Mouse (Mus musculus): Measurements from ENCODE around the gene Hnrnpab. TPM values are rescaled to one million over a fixed set of nuclear protein-coding genes. Genes with fewer than 3 reads are reported as not detected.

Gene Hnrnpab
- total and polyA plus RNA-seq, 2 experiments: 96.9 to 103 TPM

GRCm38 (mm10) chr11:51584431-51585248 is 22.0 kb downstream of the Hnrnpab start, which contains the start of gene Phykpl:
Phykpl (plus strand) TSS chr11:51584757.
- TF ChIP-seq POLR2A (IDR thresholded peaks at IDR 0.05; ENCODE audit: extremely low read depth, insufficient read depth, low read length) (peak; percentile 89), CTCF (IDR thresholded peaks at IDR 0.05; ENCODE audit: low read depth, low read length) (peak; percentile 64)
- no peaks in the 10 kb centered on the region for H3K27me3 ChIP-seq (ENCODE audit: control insufficient read depth, insufficient read depth, low read length)
- WGBS: under 1% methylated on average over 59 of the region's 59 CpGs

DNA sequence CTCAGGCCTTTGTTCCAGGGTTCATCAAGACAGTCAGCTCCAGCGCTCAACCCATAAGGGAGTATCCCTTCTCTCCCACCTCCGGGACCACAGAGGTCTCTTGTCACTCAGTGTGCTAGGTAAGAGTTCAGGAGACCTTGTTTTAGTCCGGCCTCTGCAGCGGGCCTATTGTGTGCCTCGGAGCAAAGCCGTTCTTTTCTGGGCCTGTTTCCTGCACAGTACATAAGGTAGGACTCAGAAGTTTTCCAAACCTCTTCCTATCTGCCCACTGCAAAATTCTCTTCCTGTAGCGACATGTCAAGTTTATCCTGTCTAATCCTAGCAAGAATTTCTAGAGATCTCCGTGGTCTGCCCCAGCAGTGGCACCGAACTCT is 22.6 kb downstream of the Hnrnpab start:
- peak; percentile 36 for DNase-seq (ENCODE audit: extremely low read depth, low read depth, low spot score)
- H3K27ac ChIP-seq (replicated peaks; ENCODE audit: insufficient read depth, low read depth, low read length): peak overlapping the region; percentile 75
- H3K27me3 ChIP-seq (ENCODE audit: control insufficient read depth, insufficient read depth, low read length): no peaks in the 10 kb centered on the region
- TF ChIP-seq POLR2A (IDR thresholded peaks at IDR 0.05; ENCODE audit: extremely low read depth, insufficient read depth, low read length) (no peak), CTCF (IDR thresholded peaks at IDR 0.05; ENCODE audit: low read depth, low read length) (no peak)
- H3K4me1 ChIP-seq (ENCODE audit: control insufficient read depth, insufficient read depth, low read length): peaks cover 9% of the 10 kb centered on the region
- peaks cover 3% of the 10 kb centered on the region; the same call in 1 of the 2 replicates for H3K36me3 ChIP-seq (ENCODE audit: control insufficient read depth, insufficient read depth, low read length)
- peak overlapping the region; percentile 69 for H3K9ac ChIP-seq (ENCODE audit: low read depth, low read length)
- H3K79me2 ChIP-seq (ENCODE audit: control insufficient read depth, insufficient read depth, low read length): peaks cover 4% of the 10 kb centered on the region; the same call in 1 of the 2 replicates
- WGBS: 16% methylated on average over 9 of the region's 9 CpGs
- H3K4me3 ChIP-seq (ENCODE audit: insufficient read depth, low read depth, low read length): peak overlapping the region; percentile 57

More at GRCm38 (mm10) chr11:51584431-51585248, 22.0 kb downstream of the Hnrnpab start, which contains the start of gene Phykpl:
- peaks cover 3% of the 10 kb centered on the region; the same call in 1 of the 2 replicates for H3K36me3 ChIP-seq (ENCODE audit: control insufficient read depth, insufficient read depth, low read length)
- H3K79me2 ChIP-seq (ENCODE audit: control insufficient read depth, insufficient read depth, low read length): peaks cover 4% of the 10 kb centered on the region; the same call in 1 of the 2 replicates
- H3K27ac ChIP-seq (replicated peaks; ENCODE audit: insufficient read depth, low read depth, low read length): peak within 1 kb of the TSS; percentile 85
- DNase-seq (ENCODE audit: extremely low read depth, low read depth, low spot score): peak; percentile 98
- peak within 1 kb of the TSS; percentile 86 for H3K9ac ChIP-seq (ENCODE audit: low read depth, low read length)
- peak within 1 kb of the TSS; percentile 64 for H3K4me3 ChIP-seq (ENCODE audit: insufficient read depth, low read depth, low read length)
- peaks cover 9% of the 10 kb centered on the region for H3K4me1 ChIP-seq (ENCODE audit: control insufficient read depth, insufficient read depth, low read length)

- WGBS: 39% methylated on average over 8 of the region's 8 CpGs
- peak; percentile 60 for DNase-seq (ENCODE audit: extremely low read depth, low read depth, low spot score)
- peak; percentile 83 for TF ChIP-seq CTCF (IDR thresholded peaks at IDR 0.05; ENCODE audit: low read depth, low read length)
- no peak for TF ChIP-seq POLR2A (IDR thresholded peaks at IDR 0.05; ENCODE audit: extremely low read depth, insufficient read depth, low read length)
- Histone ChIP-seq H3K36me3 (ENCODE audit: control insufficient read depth, insufficient read depth, low read length) (no peaks in the 10 kb centered on the region), H3K4me3 (ENCODE audit: insufficient read depth, low read depth, low read length) (no peak overlapping the region), H3K27me3 (ENCODE audit: control insufficient read depth, insufficient read depth, low read length) (no peaks in the 10 kb centered on the region), H3K4me1 (ENCODE audit: control insufficient read depth, insufficient read depth, low read length) (peaks cover 9% of the 10 kb centered on the region), H3K9ac (ENCODE audit: low read depth, low read length) (no peak overlapping the region), H3K79me2 (ENCODE audit: control insufficient read depth, insufficient read depth, low read length) (peaks cover 4% of the 10 kb centered on the region; the same call in 1 of the 2 replicates), H3K27ac (replicated peaks; ENCODE audit: insufficient read depth, low read depth, low read length) (no peak overlapping the region)
Observed at GRCm38 (mm10) chr11:51582713-51583112, 23.9 kb downstream of the Hnrnpab start.

DNA sequence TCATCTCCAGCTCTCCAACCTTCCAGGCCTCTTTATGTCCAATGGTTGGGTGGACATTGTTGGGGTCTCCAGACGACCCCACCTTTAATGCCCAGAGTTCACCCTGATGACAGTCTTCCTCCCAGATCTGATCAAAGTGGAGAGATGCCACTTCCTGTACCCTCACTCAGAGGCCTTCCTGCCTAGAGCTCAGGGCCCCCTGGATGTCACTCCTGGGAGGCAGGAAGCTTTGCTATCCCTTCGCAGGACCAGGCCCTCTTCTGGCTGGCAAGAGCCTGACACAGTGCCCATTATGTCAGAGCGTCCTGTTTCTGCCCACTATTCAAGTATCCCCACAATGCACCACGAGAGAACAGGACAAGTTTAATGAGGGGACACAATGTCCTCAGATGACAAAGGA is 27.6 kb downstream of the Hnrnpab start:
- Histone ChIP-seq H3K36me3 (ENCODE audit: control insufficient read depth, insufficient read depth, low read length) (no peaks in the 10 kb centered on the region), H3K4me1 (ENCODE audit: control insufficient read depth, insufficient read depth, low read length) (no peaks in the 10 kb centered on the region; the same call in 1 of the 2 replicates), H3K27me3 (ENCODE audit: control insufficient read depth, insufficient read depth, low read length) (no peaks in the 10 kb centered on the region), H3K4me3 (ENCODE audit: insufficient read depth, low read depth, low read length) (no peak overlapping the region), H3K79me2 (ENCODE audit: control insufficient read depth, insufficient read depth, low read length) (no peaks in the 10 kb centered on the region), H3K27ac (replicated peaks; ENCODE audit: insufficient read depth, low read depth, low read length) (no peak overlapping the region), H3K9ac (ENCODE audit: low read depth, low read length) (no peak overlapping the region)
- DNase-seq (ENCODE audit: extremely low read depth, low read depth, low spot score): no peak
- 71% methylated on average over 4 of the region's 4 CpGs for WGBS
- TF ChIP-seq POLR2A (IDR thresholded peaks at IDR 0.05; ENCODE audit: extremely low read depth, insufficient read depth, low read length) (no peak), CTCF (IDR thresholded peaks at IDR 0.05; ENCODE audit: low read depth, low read length) (no peak)

GRCm38 (mm10) chr11:51577587-51577986 is 29.1 kb downstream of the Hnrnpab start:
- Histone ChIP-seq H3K9ac (ENCODE audit: low read depth, low read length) (no peak overlapping the region), H3K27me3 (ENCODE audit: control insufficient read depth, insufficient read depth, low read length) (no peaks in the 10 kb centered on the region), H3K36me3 (ENCODE audit: control insufficient read depth, insufficient read depth, low read length) (no peaks in the 10 kb centered on the region), H3K27ac (replicated peaks; ENCODE audit: insufficient read depth, low read depth, low read length) (no peak overlapping the region), H3K4me3 (ENCODE audit: insufficient read depth, low read depth, low read length) (no peak overlapping the region), H3K79me2 (ENCODE audit: control insufficient read depth, insufficient read depth, low read length) (no peaks in the 10 kb centered on the region), H3K4me1 (ENCODE audit: control insufficient read depth, insufficient read depth, low read length) (no peaks in the 10 kb centered on the region)
- no peak for DNase-seq (ENCODE audit: extremely low read depth, low read depth, low spot score)
- TF ChIP-seq POLR2A (IDR thresholded peaks at IDR 0.05; ENCODE audit: extremely low read depth, insufficient read depth, low read length): no peak
- no peak for TF ChIP-seq CTCF (IDR thresholded peaks at IDR 0.05; ENCODE audit: low read depth, low read length)
- WGBS: 90% methylated on average over 7 of the region's 7 CpGs

- no peak overlapping the region for H3K27ac ChIP-seq (replicated peaks; ENCODE audit: insufficient read depth, low read depth, low read length)
- no peaks in the 10 kb centered on the region for H3K79me2 ChIP-seq (ENCODE audit: control insufficient read depth, insufficient read depth, low read length)
- no peak overlapping the region for H3K4me3 ChIP-seq (ENCODE audit: insufficient read depth, low read depth, low read length)
- no peak for DNase-seq (ENCODE audit: extremely low read depth, low read depth, low spot score)
- no peaks in the 10 kb centered on the region for H3K36me3 ChIP-seq (ENCODE audit: control insufficient read depth, insufficient read depth, low read length)
- 79% methylated on average over 4 of the region's 4 CpGs for WGBS
- no peak for TF ChIP-seq CTCF (IDR thresholded peaks at IDR 0.05; ENCODE audit: low read depth, low read length)
- no peak overlapping the region for H3K9ac ChIP-seq (ENCODE audit: low read depth, low read length)
- no peaks in the 10 kb centered on the region for H3K4me1 ChIP-seq (ENCODE audit: control insufficient read depth, insufficient read depth, low read length)
- H3K27me3 ChIP-seq (ENCODE audit: control insufficient read depth, insufficient read depth, low read length): no peaks in the 10 kb centered on the region
Observed at GRCm38 (mm10) chr11:51576454-51576853, 30.2 kb downstream of the Hnrnpab start.
